Mouse (Mus musculus) mesoderm, embryonic 11.5 days (tissue): ENCODE data around the gene Alpl.

Experiments
- DNase-seq: peaks from one replicate; pipeline ENCODE4 v3.0.0-alpha.2; 2012; ENCODE audit warnings: low read depth, low spot score

The Alpl gene

DNA sequence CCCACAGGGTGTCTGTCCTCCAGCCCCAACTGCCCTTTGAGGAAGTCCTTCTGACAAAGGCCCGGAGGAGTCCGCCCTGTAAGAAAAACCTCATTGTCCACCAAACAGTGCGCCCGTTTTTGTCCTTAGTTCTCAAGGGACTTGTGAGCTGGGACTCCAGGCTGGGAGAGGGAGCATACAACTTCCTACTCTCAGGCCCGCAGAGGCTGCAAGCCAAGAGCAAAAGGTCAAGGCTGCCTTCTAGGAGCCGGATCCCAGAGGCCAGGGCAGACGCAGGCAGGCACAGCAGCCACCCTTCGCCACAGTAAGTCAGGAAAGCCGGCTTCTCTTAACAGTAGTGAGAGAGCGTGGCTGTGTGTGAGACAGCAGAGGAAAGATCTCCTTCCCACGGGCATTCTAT, 4.1 kb upstream of the Alpl start:
- DNase-seq, result no peak

DNA sequence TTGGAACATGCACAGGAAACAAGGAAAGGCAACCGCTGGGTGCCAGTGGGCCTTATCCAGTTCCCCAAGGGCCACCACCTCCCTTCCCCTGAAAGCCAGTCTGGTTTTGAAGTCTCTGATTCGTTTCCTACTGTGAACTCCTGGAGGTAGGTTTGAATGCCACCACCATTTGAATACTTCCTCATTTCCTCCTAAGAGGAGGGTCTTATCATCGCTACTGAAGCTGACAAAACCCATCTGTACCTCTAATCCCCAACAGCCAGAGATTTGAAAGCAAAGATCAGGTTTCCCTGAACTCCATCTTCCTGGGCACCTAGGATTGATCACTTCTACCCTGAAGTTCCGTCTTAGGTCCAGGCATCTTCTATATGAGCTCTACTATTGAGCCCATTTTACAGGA, 854 bp upstream of the Alpl start:
- DNase-seq, result no peak

DNA sequence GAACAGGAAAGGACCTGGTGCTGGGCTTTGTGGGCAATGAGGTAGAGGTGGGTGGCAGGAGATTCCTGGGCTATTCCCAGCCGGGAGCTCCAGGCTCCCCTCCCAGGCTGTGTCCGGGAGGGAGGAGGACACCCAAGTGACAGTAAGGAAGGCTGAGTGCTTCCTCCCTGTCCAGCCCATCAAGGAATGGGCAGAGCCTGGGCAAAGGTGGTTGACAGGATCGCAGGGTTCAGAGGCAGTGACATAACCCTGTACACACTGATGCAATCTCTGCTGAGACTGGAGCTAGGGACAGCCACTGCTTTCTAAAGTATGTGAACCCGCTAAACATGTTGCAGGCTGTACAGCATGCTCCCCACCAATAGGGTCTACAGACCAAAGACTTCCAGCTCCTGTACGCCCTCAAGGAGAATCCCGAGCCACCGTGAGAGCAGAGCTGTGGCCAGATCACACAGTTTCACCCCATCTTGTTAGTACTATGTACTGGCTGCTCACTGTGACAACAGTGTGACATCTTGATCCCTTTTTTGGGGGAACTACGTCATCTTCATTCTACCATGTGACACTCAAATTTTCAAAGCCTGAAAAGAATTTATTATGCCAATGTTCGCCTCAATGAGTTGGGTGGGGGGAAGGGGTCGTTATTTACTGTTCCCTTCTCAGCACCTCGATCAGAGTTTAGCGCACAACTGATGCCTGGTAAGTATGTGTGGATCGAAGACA, 1.8 kb downstream of the Alpl start:
- no peak for DNase-seq

DNA sequence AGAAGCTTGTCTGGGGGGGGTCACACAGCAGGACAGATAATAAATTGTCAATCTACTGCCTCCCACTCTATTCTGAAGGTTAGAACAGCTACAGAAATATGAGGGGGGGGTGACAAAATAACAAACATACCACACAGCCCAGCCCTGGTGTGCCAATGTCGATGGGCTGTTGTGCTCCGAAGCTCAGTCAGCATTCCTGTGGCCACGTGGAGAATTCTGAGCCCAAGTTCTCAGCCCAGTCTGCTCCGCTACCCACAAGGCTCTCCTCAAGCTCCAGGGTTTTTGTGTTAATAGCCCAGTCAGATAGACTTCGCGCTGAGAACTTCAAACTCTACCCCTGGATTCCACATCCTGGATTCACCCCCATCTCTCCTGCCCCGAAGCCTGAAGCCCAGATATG, 2.6 kb downstream of the Alpl start:
- DNase-seq, result no peak

DNA sequence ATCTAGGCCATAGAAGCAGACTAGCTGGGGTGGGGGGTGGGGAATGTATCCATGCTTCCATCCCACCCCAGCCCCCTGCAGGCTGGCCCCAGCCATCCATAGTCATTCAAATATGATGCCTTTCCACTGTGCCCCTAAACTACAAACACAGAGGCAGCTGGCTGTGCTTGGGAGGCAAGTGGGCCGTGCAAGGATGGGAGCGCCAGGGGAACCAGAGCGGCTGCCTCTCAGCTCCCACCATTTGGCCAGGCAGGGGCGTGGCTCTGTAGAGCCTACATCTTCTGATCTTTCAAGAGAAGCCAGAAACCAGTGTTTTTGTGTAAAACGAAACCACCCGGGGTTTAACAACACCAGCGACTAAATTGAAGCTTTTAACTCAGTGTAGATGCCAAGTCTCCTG, 4.7 kb downstream of the Alpl start:
- no peak for DNase-seq

DNA sequence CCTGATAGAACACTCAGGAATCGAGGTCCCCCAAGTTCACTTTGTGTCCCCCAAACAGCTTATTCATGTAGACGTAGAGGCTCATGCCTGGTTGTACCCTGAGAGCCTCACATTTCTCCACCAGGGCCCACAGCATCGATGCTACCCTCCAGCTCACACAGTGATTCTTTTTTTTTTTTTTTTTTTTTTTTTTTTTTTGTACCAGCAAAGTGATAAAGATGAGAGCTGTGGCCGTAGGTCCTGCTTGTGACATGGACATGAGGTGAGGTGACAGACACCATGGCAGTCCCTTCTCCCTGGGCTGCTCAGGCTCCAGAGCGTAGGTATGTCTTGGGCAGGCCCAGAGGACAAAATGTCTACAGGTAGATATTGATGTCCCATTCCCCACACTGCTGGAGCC, 5.2 kb downstream of the Alpl start:
- DNase-seq, result no peak

DNA sequence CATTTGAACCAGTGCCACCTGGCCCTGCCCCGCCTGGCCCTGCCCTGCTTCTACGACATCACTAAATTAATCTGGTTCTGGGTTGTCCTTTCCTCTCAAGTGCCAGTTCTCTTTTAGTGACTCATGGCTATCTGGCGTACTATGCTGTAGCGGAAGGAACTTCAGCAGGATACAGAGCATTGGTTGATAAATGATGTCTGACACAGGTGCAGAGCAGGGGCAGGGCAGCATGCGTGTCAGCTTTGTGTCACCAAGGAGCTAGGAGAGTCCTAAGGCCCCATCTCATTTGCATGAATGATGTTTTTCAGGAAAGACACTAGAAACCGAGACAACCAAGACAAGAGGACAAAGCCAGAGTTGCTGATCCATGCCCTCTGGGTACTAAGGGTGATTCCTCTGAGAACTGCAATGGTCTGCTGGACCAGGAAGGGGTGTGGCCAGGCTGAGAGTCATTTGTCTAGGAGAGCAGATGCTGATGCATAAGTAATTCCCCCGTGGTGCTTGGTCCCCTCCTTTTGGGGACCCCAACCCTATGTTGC, 7.6 kb downstream of the Alpl start:
- DNase-seq, result peak; percentile 42

DNA sequence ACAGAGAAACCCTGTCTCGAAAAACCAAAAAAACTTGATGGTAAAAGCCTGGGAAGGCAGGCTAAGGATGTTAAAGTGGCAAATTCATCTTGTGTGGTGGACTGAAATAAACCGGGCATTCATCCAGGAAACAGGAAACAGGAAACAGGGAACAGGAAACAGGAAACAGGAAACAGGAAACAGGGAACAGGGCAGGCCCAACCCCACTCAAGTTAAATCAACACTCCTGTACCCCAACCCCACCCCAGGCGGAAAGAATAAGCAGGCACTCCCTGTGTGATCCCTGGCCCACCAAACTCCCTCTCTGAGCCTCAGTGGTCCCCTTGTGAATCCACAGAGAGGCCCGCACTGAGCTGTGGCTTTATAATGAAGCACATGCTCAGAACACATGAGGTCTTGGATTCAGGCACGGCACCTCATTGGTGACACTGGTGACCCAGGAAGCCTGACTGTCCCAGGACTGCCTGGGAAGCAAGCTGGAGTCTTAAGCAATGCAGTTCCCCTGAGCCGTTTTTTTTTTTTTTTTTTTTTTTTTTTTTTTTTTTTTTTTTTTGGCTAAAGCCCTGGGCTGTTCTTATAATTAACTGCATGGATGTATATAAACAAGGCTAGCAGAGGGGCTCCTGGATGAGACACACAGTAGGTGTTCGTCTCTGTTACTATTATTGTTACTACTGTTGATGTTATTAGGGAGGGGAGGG, 8.4 kb downstream of the Alpl start:
- DNase-seq, result no peak

DNA sequence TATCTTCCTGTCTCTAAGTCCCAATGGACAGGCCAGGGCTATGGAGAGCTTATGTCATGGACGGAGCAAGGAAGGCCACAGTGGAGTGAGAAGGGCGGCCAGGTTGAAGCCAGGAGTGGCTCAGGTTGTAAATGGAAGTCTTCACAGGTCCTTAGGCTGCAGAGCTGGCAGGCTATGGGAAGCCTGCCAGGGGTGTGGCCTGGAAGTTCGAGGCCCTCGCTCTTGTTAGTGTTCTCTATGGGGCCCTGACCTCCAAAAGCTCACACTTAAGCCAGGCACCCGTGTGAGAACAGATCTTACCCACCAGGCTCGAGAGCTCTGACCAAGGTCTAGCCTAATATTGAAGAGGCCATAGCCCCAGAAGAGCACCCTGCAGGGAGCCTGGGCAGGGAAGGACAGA, 9.7 kb downstream of the Alpl start:
- DNase-seq, result no peak

DNA sequence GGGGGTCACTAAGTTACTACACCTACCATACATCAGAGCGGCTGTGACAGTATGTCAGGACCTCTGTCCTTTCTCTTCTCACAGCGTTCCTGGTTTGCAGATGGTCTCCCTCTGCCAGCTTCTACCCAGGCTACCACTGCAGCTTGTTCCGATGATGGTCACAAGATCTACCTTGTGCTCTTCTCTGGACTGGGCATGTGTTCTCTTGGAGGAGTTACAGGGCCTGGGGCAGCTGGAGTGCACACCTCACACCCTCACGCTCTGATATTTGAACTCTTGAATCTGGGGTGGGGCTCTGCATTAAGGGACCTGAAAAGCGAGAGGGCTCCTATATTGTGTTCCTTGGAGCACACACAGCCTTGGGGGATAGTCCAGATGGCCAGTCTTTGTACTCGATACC, 10.9 kb downstream of the Alpl start:
- DNase-seq, result no peak

DNA sequence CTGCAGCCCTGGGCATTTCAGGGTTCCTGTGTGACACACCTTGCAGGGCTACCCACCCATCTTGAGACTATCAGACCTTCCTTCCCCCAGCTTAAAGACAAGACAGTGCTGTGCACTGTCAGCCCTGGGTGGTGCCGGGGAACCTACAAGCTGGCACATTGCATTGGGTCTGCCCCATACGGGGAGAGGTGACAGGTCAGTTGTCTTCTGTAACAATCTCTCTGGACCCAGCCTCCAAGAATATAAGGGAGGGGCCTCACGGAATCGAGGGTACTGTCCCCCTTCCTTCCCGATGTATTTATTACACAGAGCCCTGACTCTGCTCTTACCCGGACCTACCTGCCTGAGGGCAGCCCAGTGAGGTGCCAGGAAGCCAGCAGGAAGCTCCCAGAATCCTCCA, 11.4 kb downstream of the Alpl start:
- no peak for DNase-seq

DNA sequence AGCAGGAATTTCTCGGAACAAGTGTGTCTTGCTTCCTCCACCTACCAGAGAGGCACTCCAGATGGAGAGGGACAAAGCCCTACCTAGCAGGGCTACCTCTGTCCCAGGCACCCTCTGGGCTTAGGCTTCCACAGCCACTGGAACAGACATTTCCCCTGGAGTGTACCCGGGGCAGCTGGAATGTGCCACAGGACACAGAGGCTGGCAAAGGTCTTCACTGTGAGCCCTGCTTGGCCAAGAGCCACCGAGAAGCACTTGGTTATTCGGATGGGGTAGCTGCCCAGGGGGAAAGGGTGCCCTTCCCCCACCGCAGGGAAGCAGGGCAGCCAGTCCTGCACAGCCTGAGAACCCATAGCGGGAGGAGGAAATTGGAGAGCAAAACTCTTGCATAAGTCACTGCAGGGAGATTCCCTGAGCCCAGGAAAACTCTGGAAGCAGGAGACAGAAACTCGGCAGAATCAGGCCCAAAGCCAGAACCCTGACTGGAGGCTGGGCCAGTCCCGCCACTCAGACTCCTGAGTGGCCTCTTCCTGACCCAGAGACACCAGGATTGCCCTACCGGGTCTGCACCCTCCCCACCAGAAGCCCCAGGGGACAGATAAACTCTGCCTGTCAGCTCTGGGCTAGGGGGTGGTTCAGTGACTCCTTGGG, 12.5 kb downstream of the Alpl start:
- DNase-seq, result no peak

DNA sequence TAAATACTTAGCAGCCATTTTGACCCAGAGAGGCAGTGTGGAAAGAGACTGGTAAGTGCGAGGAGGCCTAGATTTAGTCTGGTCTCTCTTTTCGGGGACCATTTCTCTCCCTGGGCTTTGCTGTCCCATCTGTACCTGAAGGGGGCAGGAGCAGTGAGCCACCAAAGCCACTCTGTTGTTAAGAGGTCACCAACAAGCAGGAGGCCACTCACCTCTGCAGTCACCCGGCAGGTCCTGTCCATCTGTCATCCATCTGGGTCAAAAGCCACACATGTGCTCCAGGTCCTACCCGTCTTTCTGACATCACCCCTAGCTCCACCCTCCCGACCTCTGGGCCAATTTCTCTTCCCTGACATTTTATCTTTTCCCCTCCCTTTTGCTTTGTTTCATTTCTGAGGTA, 14.2 kb downstream of the Alpl start:
- DNase-seq, result no peak

DNA sequence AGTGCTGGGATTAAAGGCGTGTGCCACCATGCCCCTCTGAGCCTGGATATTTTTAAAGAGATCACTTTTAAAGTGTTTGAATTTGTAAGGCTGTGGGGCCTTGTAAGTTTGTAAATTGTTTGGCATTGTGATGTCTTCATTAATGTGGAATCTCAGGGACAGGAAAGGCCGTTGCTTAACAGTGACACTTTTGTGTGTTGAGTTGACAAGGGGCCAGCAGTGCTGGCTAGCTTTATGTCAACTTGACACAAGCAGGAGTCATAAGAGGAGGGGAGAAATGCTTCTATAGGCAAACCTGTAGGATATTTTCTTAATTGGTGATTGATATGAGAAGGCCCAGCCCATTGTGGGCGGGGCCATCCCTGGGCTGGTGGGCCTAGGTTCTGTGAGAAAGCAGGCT, 15.2 kb downstream of the Alpl start:
- DNase-seq, result no peak

DNA sequence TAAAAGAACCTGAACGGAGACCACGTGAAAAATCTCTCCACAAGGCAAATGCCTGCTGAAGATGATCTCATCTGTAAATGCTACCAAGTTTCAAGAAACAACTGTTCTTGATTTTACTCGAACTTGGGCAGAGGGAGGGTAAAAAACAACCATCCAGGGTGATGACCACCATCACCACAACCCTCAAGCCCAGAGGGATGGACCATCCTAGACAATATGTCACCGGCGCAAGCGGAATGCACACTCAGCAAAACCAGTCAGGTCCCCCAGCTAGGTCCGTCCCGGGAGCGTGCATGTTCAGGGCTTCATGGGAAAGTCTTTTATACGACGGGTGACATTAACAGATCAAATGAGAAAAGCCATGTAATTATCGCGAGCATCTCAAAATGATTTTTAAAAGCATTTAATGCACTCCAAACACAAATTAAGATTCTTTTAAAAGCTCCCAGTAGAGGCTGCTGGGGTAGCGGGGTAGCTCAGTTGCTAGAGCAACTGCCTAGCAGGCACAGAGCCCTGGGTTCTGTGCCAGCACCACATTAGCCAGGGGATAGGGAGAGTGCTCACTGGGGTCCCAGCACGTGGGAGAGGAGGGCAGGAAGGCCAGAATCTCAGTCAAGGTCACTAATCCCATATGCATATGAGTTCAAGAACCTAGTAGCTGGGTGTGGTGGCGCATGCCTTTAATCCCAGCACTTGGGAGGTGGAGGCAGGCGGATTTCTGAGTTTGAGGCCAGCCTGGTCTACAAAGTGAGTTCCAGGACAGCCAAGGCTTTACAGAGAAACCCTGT, 17.6 kb downstream of the Alpl start:
- DNase-seq, result no peak

DNA sequence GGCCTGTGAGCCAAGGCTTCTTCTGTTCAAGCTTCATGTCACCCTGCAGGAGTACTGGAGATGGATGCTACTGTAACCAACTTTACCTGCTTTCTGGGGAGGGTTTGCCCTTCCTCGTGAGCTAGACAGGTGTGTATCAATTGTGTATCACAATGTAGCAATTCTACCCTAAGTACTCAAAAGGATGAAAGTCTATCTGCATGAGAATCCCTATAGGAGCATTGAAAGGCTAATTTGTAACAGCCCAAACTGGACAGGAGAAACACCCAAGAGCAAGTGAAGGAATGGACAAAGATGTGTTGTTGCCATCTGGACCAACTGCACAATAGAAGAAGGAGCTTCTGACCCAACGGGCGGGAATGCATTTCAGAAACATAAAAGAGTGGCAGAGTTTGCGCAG, 18.3 kb downstream of the Alpl start:
- DNase-seq, result no peak

DNA sequence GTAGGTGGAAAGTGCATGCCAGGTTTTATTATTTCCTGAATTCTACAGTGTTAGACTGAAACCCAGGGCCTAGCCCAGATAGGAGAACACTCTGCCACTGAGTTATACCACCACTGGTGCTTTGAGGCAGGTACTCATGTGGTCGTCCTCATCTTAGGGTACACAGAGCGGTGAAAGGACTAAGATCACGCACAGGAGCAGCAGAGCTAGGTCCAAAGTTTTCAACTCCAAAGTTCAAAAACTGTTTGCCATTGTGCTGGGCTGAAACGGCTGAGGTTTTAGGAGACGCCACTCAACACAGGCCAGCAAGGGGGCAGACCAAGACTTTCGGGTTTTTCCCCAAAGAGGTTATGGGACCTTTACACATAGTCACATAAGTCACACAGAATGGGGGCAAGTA, 21.7 kb downstream of the Alpl start:
- DNase-seq, result no peak

DNA sequence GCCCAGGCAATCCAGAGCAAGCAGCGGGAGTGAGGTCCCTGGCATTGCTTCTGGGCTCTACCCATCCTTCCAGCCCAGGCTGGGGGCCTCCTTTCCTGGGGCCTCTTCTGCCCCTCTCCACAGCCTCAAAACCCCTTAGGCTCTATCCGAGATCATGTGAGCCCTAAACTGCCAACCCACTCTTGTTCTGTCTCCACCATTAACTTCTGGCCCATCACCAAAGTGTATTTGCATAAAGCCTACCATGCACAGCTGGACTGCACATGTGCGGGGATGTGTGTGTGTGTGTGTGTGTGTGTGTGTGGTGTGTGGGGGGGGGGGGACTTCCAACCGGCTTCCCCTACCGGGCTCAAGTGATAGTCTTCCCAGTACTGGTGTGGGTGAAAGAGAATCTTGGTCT, 22.2 kb downstream of the Alpl start:
- DNase-seq, result no peak

DNA sequence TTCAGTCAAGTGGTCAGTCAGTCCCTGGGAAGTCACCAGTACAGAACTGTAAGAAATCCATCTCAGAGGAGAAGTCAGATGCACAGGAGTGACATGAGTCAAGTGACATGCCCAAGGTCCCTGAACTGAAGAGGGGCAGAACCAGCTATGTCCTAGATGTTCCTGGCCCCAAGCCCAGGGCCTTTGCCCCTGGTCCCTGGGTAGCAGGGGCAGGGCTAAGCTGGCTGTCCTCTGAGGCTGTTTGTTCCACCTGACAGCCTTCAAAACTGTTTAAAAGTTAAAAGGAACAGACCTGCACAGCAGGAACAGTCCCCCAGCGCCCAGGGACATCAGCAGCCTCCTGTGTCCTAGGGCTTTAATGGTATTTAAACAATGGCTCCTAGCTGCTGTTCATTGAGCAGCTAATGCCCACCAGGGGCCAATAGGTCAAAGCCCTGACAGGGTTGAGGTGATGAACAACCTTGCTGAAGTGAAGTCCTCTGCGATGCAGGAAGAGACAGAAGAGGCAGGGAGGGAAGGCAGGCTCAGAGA, 22.8 kb downstream of the Alpl start:
- DNase-seq, result peak; percentile 23

DNA sequence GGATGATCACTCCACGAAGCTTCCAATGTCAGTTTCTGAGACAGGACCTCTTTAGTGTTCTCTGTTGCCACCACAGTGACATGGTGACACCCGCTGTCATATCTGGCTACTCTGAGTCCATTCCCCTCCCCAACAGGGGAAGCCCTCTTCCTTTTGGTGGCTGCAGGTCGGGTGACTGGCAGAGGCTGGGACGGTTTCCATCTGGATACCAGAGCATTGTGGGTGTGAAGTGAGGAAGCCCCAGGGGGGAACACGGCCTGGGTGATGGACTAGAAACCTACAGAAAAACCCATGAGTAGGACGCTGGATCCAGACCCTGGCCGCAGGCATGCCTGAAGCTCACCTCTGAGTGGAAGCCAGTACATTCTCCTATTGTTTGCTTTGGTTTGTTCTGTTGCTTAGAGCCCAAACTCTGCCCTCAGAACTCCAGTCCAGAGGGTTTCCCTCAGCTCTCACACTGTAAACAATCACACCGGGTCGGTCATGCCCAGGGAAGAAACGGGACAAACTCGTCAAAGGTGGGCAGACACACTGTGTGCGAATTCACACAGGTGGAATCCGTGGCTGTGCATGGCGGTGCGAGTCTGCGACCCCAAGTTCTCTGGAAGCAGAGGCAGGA, 23.6 kb downstream of the Alpl start:
- DNase-seq, result no peak

DNA sequence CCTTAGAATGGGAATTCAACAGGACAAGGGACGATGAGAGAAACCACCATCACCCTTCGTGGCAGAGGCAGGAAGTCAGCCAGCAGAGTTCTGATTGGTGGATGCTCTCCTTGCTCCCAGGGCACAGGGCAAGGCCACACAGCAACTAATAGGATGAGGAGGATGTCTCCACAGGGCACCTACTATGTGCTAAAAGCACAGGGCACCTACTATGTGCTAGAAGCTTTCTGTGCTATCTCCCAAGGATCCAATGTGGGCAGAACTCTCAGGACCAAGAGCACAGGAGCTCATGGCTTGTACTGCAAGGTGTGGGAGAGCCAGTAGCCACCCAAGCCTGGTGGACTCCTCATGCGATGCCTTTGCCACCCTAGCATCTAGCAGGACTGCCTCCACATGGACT, 24.4 kb downstream of the Alpl start:
- DNase-seq, result no peak
